ENCODE assay signal across 14 mouse cellular contexts in the genomic region with DNA sequence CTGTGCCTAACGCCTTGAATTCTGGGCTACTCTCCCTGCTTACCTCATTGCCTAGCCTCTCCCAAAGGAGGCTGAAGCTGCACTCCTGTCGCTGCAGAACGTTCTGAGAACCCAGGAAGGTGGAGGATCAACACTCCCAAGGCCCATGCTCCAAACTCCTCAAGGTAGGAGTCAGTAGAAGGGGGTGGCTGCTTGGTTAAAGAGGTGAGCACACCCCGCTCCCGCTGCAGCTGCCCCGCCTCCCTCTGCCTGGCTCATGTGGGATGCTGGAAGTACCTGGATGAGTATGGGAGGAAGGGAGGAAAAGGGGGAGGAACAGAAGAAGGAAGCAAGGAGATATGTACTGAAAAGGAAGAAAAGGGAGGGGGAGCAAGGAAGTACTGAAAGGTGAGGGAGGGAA. TPM values are rescaled to one million over a fixed set of nuclear protein-coding genes. Genes with fewer than 3 reads are reported as not detected.
A peak's percentile ranks its signal among the peaks of the same experiment; 100 is the strongest.
DNase-seq lines count a peak whose midpoint lies in the region; ATAC-seq and TF ChIP-seq lines count a peak whose summit lies in the region.
"Had no signal": no experiment of that assay in that cellular context is flagged by ENCODE, and none has a peak within 500 bp of the region (broad histone marks: within the 10 kb centered on the region; RNA-seq: fewer than 3 reads in every experiment).

No protein-coding gene starts in this region.

- no peak overlapping the region for H3K4me3 ChIP-seq in midbrain, embryonic 12.5 days
- H3K4me3 ChIP-seq in midbrain, embryonic 11.5 days (ENCODE audit: low read depth, low read length), result no peak overlapping the region
- peak overlapping the region; percentile 67 for H3K4me3 ChIP-seq in hindbrain, embryonic 15.5 days
- H3K4me3 ChIP-seq in liver, postnatal 0 days (ENCODE audit: low read depth, low read length), result no peak overlapping the region
- no peak overlapping the region for H3K4me3 ChIP-seq in limb, embryonic 10.5 days
- H3K4me3 ChIP-seq: erythroblast, embryonic 14.5 days had no signal

- H3K27me3 ChIP-seq in midbrain, embryonic 12.5 days, result peaks cover 95% of the 10 kb centered on the region
- H3K27me3 ChIP-seq in midbrain, embryonic 11.5 days (ENCODE audit: control insufficient read depth, insufficient read depth, low read length), result peaks cover 62% of the 10 kb centered on the region
- peaks cover 28% of the 10 kb centered on the region for H3K27me3 ChIP-seq in hindbrain, embryonic 15.5 days
- peaks cover 55% of the 10 kb centered on the region for H3K27me3 ChIP-seq in liver, postnatal 0 days (ENCODE audit: insufficient read depth, low read length)
- H3K27me3 ChIP-seq in limb, embryonic 10.5 days (ENCODE audit: low read depth, poor library complexity, severe bottlenecking), result peaks cover 100% of the 10 kb centered on the region

- no peaks in the 10 kb centered on the region for H3K36me3 ChIP-seq in midbrain, embryonic 12.5 days
- H3K36me3 ChIP-seq in midbrain, embryonic 11.5 days (ENCODE audit: control insufficient read depth, insufficient read depth, low read length), result no peaks in the 10 kb centered on the region
- H3K36me3 ChIP-seq in hindbrain, embryonic 15.5 days, result no peaks in the 10 kb centered on the region
- H3K36me3 ChIP-seq in liver, postnatal 0 days (replicated peaks; ENCODE audit: insufficient read depth, low read length), result no peaks in the 10 kb centered on the region
- no peaks in the 10 kb centered on the region for H3K36me3 ChIP-seq in limb, embryonic 10.5 days
- H3K36me3 ChIP-seq: heart, embryonic 15.5 days had no signal

- no peak for DNase-seq in midbrain, embryonic 11.5 days (ENCODE audit: low spot score, missing footprints)
- peak; percentile 55 to 62 for DNase-seq in cerebellum, postnatal 10 days
- DNase-seq in liver, postnatal 0 days, result no peak
- DNase-seq in limb, embryonic 10.5 days (ENCODE audit: low spot score), result no peak
- DNase-seq: gastrocnemius, postnatal 14 days; kidney, adult 11 months; lung, postnatal 10 days; thymus, postnatal 14 days had no signal

- no peak overlapping the region for H3K9ac ChIP-seq in midbrain, embryonic 12.5 days (replicated peaks)
- no peak overlapping the region for H3K9ac ChIP-seq in midbrain, embryonic 11.5 days (ENCODE audit: low read length)
- peak overlapping the region; percentile 86 for H3K9ac ChIP-seq in hindbrain, embryonic 15.5 days
- H3K9ac ChIP-seq in liver, postnatal 0 days (replicated peaks), result no peak overlapping the region
- H3K9ac ChIP-seq: heart, embryonic 15.5 days had no signal

- no peak for TF ChIP-seq CTCF in liver, postnatal 0 days (IDR thresholded peaks at IDR 0.05; ENCODE audit: low read depth)

- no peak for TF ChIP-seq EP300 in liver, postnatal 0 days (IDR thresholded peaks at IDR 0.05; ENCODE audit: low read depth)

- ATAC-seq in midbrain, embryonic 12.5 days (ENCODE audit: low FRiP score, low read depth), result no peak
- no peak for ATAC-seq in midbrain, embryonic 11.5 days (ENCODE audit: low FRiP score)
- ATAC-seq in hindbrain, embryonic 15.5 days (ENCODE audit: low FRiP score, low read depth), result no peak
- no peak for ATAC-seq in liver, postnatal 0 days
- ATAC-seq in inflammation-experienced regulatory T-cells, adult 6 months, result no peak
- ATAC-seq: CD4-positive, CD25-positive, alpha-beta regulatory T cell, adult 4 months had no signal

- H3K4me1 ChIP-seq in midbrain, embryonic 12.5 days, result peaks cover 25% of the 10 kb centered on the region
- H3K4me1 ChIP-seq in midbrain, embryonic 11.5 days (ENCODE audit: control insufficient read depth, insufficient read depth, low read length), result peaks cover 13% of the 10 kb centered on the region
- peaks cover 24% of the 10 kb centered on the region for H3K4me1 ChIP-seq in hindbrain, embryonic 15.5 days (replicated peaks)
- H3K4me1 ChIP-seq in liver, postnatal 0 days (ENCODE audit: insufficient read depth), result no peaks in the 10 kb centered on the region
- H3K4me1 ChIP-seq in limb, embryonic 10.5 days, result peaks cover 22% of the 10 kb centered on the region

- no peak overlapping the region for H3K27ac ChIP-seq in midbrain, embryonic 12.5 days (replicated peaks)
- H3K27ac ChIP-seq in midbrain, embryonic 11.5 days (ENCODE audit: low read depth, low read length), result no peak overlapping the region
- peak overlapping the region; percentile 85; the same call in 1 of the 2 replicates for H3K27ac ChIP-seq in hindbrain, embryonic 15.5 days (replicated peaks)
- H3K27ac ChIP-seq in liver, postnatal 0 days (ENCODE audit: low read depth), result no peak overlapping the region
- no peak overlapping the region for H3K27ac ChIP-seq in limb, embryonic 10.5 days
- H3K27ac ChIP-seq: heart, embryonic 15.5 days had no signal

- no peaks in the 10 kb centered on the region for H3K9me3 ChIP-seq in midbrain, embryonic 12.5 days
- H3K9me3 ChIP-seq in midbrain, embryonic 11.5 days (ENCODE audit: control insufficient read depth, low read length), result no peaks in the 10 kb centered on the region
- H3K9me3 ChIP-seq in hindbrain, embryonic 15.5 days, result no peaks in the 10 kb centered on the region
- H3K9me3 ChIP-seq in liver, postnatal 0 days (ENCODE audit: low read length), result no peaks in the 10 kb centered on the region
- H3K9me3 ChIP-seq in limb, embryonic 10.5 days (replicated peaks), result no peaks in the 10 kb centered on the region
- H3K9me3 ChIP-seq: heart, embryonic 15.5 days had no signal

- H3K4me2 ChIP-seq in midbrain, embryonic 12.5 days (replicated peaks), result peak overlapping the region; percentile 70; the same call in 1 of the 2 replicates
- no peak overlapping the region for H3K4me2 ChIP-seq in midbrain, embryonic 11.5 days
- peak overlapping the region; percentile 72 for H3K4me2 ChIP-seq in hindbrain, embryonic 15.5 days
- H3K4me2 ChIP-seq in liver, postnatal 0 days (ENCODE audit: low read depth, low read length), result no peak overlapping the region

- 6% methylated on average over 6 of the region's 6 CpGs for WGBS in midbrain, embryonic 12.5 days
- 6% methylated on average over 6 of the region's 6 CpGs for WGBS in midbrain, embryonic 11.5 days
- WGBS in hindbrain, embryonic 15.5 days, result 8% methylated on average over 6 of the region's 6 CpGs
- 8% methylated on average over 6 of the region's 6 CpGs for WGBS in liver, postnatal 0 days (ENCODE audit: insufficient replicate concordance)
- 8% methylated on average over 6 of the region's 6 CpGs for WGBS in limb, embryonic 10.5 days

RNA-seq across cellular contexts. Expression of a gene that starts 0.8 kb away (rescaled TPM):
- 3.2 and 3.3 TPM in 2 replicates for polyA plus RNA-seq in midbrain, embryonic 12.5 days (2016; fragmentation: Nextera tagmentation; extraction: Ambion mirVana)
- 1.2 TPM in 2 replicates for polyA plus RNA-seq in midbrain, embryonic 11.5 days (2014; fragmentation: Nextera tagmentation; extraction: Ambion mirVana)
- 63.0 and 72.5 TPM in 2 replicates for polyA plus RNA-seq in hindbrain, embryonic 15.5 days (2015; fragmentation: Nextera tagmentation; extraction: Ambion mirVana)
- not detected in 2 replicates for polyA plus RNA-seq in liver, postnatal 0 days (2015; fragmentation: Nextera tagmentation; extraction: Ambion mirVana)
- polyA plus RNA-seq in inflammation-experienced regulatory T-cells, adult 6 months (2017; shearing (Covaris generic)), result under 1 TPM in 1 of 3 experiments, not detected in 2; 0.40 TPM
- polyA plus RNA-seq in limb, embryonic 10.5 days (2016; fragmentation: Nextera tagmentation; extraction: Ambion mirVana), result 0.23 and 1.0 TPM in 2 replicates
- polyA plus RNA-seq: CD4-positive, CD25-positive, alpha-beta regulatory T cell, adult 4 months; erythroblast, embryonic 14.5 days had no signal

RNA-seq across cellular contexts. Expression of a gene that starts 37.1 kb away (rescaled TPM):
- polyA plus RNA-seq in midbrain, embryonic 12.5 days (2016; fragmentation: Nextera tagmentation; extraction: Ambion mirVana), result 14.0 and 14.4 TPM in 2 replicates
- 11.9 and 12.4 TPM in 2 replicates for polyA plus RNA-seq in midbrain, embryonic 11.5 days (2014; fragmentation: Nextera tagmentation; extraction: Ambion mirVana)
- 12.8 and 13.4 TPM in 2 replicates for polyA plus RNA-seq in hindbrain, embryonic 15.5 days (2015; fragmentation: Nextera tagmentation; extraction: Ambion mirVana)
- 15.2 and 17.0 TPM in 2 replicates for polyA plus RNA-seq in liver, postnatal 0 days (2015; fragmentation: Nextera tagmentation; extraction: Ambion mirVana)
- polyA plus RNA-seq in inflammation-experienced regulatory T-cells, adult 6 months (2017; shearing (Covaris generic)), result 10 to 100 TPM; 20.7 to 27.4 (median 23.2) TPM
- 6.2 and 7.6 TPM in 2 replicates for polyA plus RNA-seq in limb, embryonic 10.5 days (2016; fragmentation: Nextera tagmentation; extraction: Ambion mirVana)

Comparison
In these comparisons a context has a peak if more than half of its experiments do, and no peak if none do; other contexts are left out.
1. H3K4me2 ChIP-seq: peak in midbrain, embryonic 12.5 days (single experiment) and hindbrain, embryonic 15.5 days (single experiment); none in midbrain, embryonic 11.5 days (single experiment) and liver, postnatal 0 days (single experiment).
2. DNase-seq: peak in cerebellum, postnatal 10 days (2 of 2); none in midbrain, embryonic 11.5 days (single experiment), liver, postnatal 0 days (single experiment) and limb, embryonic 10.5 days (single experiment).
3. RNA of a gene that starts 0.8 kb away (polyA plus RNA-seq): 63.0 to 72.5 TPM in hindbrain, embryonic 15.5 days; 3.2 to 3.3 TPM in midbrain, embryonic 12.5 days, 1.2 TPM in midbrain, embryonic 11.5 days, 0.23 to 1.0 TPM in limb, embryonic 10.5 days, not detected in liver, postnatal 0 days and 0.40 TPM in inflammation-experienced regulatory T-cells, adult 6 months; every median in the first group is over 10 times any median in the second.